Mouse (Mus musculus): ENCODE measurements at regions not wholly inside any gene's neighbourhood (a gene's known extent, or its start where the extent isn't known, plus 50 kb on each side); places are given as distances from the start of the nearest gene placed in this dataset.

- no peak for DNase-seq (ENCODE audit: low spot score in 2 of 2)
These were observed 118.2 kb downstream of the Qrsl1 start for GRCm38 (mm10) chr10:43783304-43783703.

- DNase-seq (ENCODE audit: low spot score in 2 of 2): peak; percentile 29 to 39
These were observed 110.8 kb downstream of the Qrsl1 start for GRCm38 (mm10) chr10:43790780-43791179.

GRCm38 (mm10) chr10:43791525-43792021, 110.0 kb downstream of the Qrsl1 start:
- DNase-seq (ENCODE audit: low spot score in 2 of 2): peak; percentile 22 to 59

- no peak for DNase-seq (ENCODE audit: low spot score in 2 of 2)
These were observed 108.9 kb downstream of the Qrsl1 start for GRCm38 (mm10) chr10:43792618-43793017.

- no peak for DNase-seq (ENCODE audit: low spot score in 2 of 2)
These were observed 107.0 kb downstream of the Qrsl1 start for GRCm38 (mm10) chr10:43794587-43794986.

- no peak for DNase-seq (ENCODE audit: low spot score in 2 of 2)
These were observed 101.5 kb downstream of the Qrsl1 start for GRCm38 (mm10) chr10:43800077-43800476.

GRCm38 (mm10) chr10:43815291-43815690, 86.3 kb downstream of the Qrsl1 start:
- DNase-seq (ENCODE audit: low spot score in 2 of 2): peak; percentile 71 to 76

- DNase-seq (ENCODE audit: low spot score in 2 of 2): peak; percentile 21 to 43
These were observed 83.9 kb downstream of the Qrsl1 start for GRCm38 (mm10) chr10:43817522-43818198.

GRCm38 (mm10) chr10:43818623-43819022, 82.9 kb downstream of the Qrsl1 start:
- DNase-seq (ENCODE audit: low spot score in 2 of 2): peak; percentile 52 to 68

- DNase-seq (ENCODE audit: low spot score in 2 of 2): no peak
These were observed 82.1 kb downstream of the Qrsl1 start for GRCm38 (mm10) chr10:43819434-43819833.

GRCm38 (mm10) chr10:43822615-43823014, 78.9 kb downstream of the Qrsl1 start:
- DNase-seq (ENCODE audit: low spot score in 2 of 2): no peak

GRCm38 (mm10) chr10:43824009-43824408, 77.5 kb downstream of the Qrsl1 start:
- DNase-seq (ENCODE audit: low spot score in 2 of 2): peak; percentile 68 to 74

Measured in spleen, postnatal 36 days (tissue).